Mouse (Mus musculus): ENCODE results near the gene Lrrc4c. TPM values are rescaled to one million over a fixed set of nuclear protein-coding genes. Genes with fewer than 3 reads are reported as not detected.
A peak's percentile ranks its signal among the peaks of the same experiment; 100 is the strongest.

Gene Lrrc4c
- polyA plus RNA-seq, 1 experiment = 45.7 TPM

DNA sequence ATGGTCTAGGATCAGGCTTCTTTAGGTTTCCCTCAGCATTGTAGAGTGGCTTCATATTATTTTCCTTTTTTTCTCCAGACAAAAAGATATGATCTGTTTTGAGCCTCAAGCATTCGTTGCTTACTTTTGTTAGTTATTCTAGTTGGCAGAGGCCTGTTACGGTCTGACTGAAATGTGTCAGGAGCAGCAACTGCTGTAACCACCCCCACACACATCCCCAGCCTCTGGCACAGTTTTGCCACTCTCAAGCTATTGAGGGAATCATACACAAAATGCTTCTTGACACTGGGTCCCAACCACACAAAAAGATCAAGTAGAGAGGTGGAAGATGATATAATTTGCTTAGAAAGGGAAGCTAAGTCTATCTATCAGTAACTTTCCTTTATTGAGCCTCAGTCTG lies 1251.0 kb downstream of the Lrrc4c start:
- DNase-seq (ENCODE audit: extremely low spot score in 1 of 2, low spot score in 1 of 2) = no peak

DNA sequence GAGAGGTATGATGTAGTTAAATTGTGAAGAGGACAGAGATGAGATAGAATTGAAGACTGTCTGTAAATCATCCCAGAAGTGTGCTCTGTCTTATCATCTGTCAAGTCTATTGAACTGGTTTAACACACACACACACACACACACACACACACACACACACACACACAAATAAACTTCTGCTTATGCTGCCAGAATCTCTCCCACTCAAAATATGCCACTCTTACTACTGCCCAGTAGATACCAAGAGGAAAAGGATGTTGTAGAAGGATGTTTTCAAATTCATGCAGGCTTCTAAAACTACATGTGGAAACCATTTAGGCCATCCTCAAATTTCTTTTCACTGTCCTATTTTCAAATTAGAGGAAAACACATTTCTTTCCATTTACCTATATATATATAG lies 1257.0 kb downstream of the Lrrc4c start:
- no peak for DNase-seq (ENCODE audit: extremely low spot score in 1 of 2, low spot score in 1 of 2)

GRCm38 (mm10) chr2:97581132-97581531 lies 1263.2 kb downstream of the Lrrc4c start:
- DNase-seq (ENCODE audit: extremely low spot score in 1 of 2, low spot score in 1 of 2) = peak in 1 of 2 experiments; percentile 60

- DNase-seq (ENCODE audit: extremely low spot score in 1 of 2, low spot score in 1 of 2) = no peak
These were observed 1268.4 kb downstream of the Lrrc4c start for GRCm38 (mm10) chr2:97586322-97586721.

DNA sequence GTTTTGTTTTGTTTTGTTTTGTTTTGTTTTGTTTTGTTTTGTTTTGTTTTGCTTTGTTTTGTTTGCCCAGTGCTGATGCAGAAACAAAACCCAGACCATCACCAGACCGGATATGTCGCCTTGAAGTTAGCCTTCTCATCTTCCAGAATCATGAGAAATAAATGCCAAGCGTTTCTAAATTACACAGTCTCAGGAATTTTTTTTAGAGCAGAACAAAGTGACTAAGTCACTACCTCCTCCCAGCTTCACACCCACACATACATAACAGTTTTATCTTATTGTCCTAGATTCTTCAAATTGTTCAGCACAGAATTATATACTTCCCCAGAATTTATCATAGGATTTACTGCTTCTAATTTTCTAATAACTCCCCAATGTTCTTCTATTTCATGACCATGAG lies 1272.6 kb downstream of the Lrrc4c start:
- DNase-seq (ENCODE audit: extremely low spot score in 1 of 2, low spot score in 1 of 2) = peak in 1 of 2 experiments; percentile 46

- no peak for DNase-seq (ENCODE audit: extremely low spot score in 1 of 2, low spot score in 1 of 2)
These were observed 1286.2 kb downstream of the Lrrc4c start for GRCm38 (mm10) chr2:97604182-97604581.

DNA sequence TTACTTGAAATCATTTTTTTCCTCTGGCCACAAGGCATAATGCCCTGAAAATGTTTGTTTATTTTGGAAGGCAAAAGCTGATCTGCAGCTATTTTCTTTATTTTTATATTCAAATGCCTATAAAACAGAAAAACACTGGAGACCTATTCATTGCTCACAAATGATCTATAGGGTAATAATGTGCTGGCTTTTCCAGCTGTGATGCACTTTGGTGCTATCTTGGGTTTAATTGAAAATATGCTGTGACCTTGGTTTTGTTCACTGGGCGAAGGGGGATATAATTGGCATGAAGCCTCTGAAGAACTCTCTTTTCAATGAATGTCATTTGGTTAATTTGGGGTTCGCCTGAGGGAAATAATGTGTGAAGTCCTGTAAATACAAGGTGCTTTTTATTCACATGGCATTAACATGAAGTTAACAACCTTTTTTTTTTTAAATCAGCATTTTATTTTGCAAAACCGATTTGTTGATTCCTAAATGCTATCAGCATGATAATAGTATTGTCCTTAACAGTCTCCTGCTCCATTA lies 1286.8 kb downstream of the Lrrc4c start:
- no peak for DNase-seq (ENCODE audit: extremely low spot score in 1 of 2, low spot score in 1 of 2)

DNA sequence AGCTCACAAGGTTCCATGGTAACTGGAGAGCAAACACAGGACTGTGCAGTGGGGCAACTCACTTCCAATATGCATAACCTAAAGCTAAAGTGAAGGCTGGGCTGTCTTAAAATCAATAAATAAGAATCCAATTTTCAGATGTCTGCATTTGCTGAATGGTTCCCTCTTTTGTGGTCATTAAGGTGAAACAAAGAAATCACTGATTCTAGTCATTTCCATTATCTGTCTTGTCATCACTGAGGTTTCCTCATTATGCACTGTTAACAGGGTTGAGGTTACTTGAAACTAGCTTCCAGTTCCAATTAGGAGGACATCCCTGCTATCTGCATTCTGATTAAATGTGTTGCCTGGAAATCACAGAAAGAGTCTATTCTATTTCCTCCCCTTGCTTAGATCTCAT lies 1291.5 kb downstream of the Lrrc4c start:
- no peak for DNase-seq (ENCODE audit: extremely low spot score in 1 of 2, low spot score in 1 of 2)

GRCm38 (mm10) chr2:97610566-97610965 lies 1292.6 kb downstream of the Lrrc4c start:
- no peak for DNase-seq (ENCODE audit: extremely low spot score in 1 of 2, low spot score in 1 of 2)

- DNase-seq (ENCODE audit: extremely low spot score in 1 of 2, low spot score in 1 of 2) = peak in 1 of 2 experiments; percentile 59
These were observed 1296.8 kb downstream of the Lrrc4c start for GRCm38 (mm10) chr2:97614724-97615123.

GRCm38 (mm10) chr2:97618589-97618988 lies 1300.6 kb downstream of the Lrrc4c start:
- DNase-seq (ENCODE audit: extremely low spot score in 1 of 2, low spot score in 1 of 2) = no peak

DNA sequence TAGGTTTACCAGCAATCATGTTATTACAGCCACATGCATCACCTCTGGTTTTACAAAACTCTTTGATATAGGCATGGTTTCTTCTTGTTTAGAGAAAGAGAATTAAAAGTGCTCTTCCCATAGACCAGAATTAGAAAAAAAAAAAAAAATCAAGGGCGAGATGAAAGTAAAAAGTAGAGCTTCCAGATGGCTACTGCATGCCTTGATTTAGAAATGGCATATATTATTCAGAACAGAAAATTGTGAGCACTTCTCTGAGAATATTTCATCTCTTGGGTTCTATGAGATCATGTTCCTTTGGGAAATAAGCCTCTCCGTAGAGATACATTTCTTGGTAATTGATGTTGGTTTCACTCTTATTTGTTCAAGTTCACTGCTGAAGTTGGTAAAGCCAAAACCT lies 1322.0 kb downstream of the Lrrc4c start:
- DNase-seq (ENCODE audit: extremely low spot score in 1 of 2, low spot score in 1 of 2) = peak in 1 of 2 experiments; percentile 22

DNA sequence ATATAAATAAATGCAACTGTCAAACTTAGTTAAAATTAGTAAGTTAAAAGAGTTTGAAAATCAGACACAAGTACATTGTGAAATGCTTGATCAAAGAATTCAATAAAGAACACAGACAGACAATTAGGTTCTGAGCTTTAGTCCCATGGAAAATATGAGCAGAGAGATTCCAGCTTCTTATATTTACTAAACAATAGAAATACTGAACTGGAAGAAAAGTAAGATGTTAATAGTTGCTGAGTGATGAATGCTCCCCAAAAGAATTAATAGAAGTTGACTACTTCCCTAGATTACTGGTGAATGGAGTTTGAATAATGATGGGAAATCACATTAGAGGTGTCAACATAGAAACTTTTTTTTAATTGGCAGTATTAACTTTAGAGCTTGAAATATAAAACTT lies 1323.7 kb downstream of the Lrrc4c start:
- DNase-seq (ENCODE audit: extremely low spot score in 1 of 2, low spot score in 1 of 2) = no peak

DNA sequence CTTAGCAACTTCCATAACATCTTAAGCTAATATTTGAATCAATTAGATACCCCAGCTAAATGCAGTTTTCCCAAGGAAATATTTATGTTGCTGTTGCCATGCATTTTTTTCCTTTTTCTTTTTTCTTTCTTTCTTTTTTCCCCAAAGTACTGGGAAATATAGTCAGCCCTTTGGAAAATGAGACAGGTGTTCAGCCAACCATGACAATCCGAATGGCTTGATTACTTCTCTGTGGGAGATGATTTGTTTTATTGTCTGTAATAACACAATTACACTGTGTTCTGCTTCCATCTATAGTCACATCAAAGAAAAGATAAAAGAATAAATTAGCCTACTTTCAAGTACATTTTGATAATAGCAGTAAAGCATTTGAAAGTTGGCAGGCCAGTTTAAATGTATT lies 1334.7 kb downstream of the Lrrc4c start:
- DNase-seq (ENCODE audit: extremely low spot score in 1 of 2, low spot score in 1 of 2) = no peak

Data from frontal cortex, adult 2 months (tissue).